Mouse (Mus musculus) limb, embryonic 12.5 days (tissue): ENCODE results near the gene Cyp2e1. TPM values are rescaled to one million over a fixed set of nuclear protein-coding genes. Genes with fewer than 3 reads are reported as not detected.
"Not testable (repeated sequence)": the region's sequence is repeated elsewhere in the genome, so short reads cannot be mapped to it uniquely, and the experiment has no call there.

ENCODE experiments used
- ATAC-seq: fragments of 200-750 bp; cut with Nextera tagmentation; 2 replicates; pipeline ENCODE4 v1.8.0; 2017; ENCODE audit warnings: low read depth, moderate TSS enrichment; ENCODE audit not compliant: insufficient number of reproducible peaks, insufficient read depth, low FRiP score, low TSS enrichment
- H3K27ac ChIP-seq: fragments of 300-500 bp; sonication (generic); 2 replicates; pipeline ENCODE4 v1.5.1; 2016; ENCODE audit warnings: mild to moderate bottlenecking, moderate library complexity
- H3K27me3 ChIP-seq: fragments of 300-500 bp; sonication (generic); 2 replicates; pipeline ENCODE4 v1.6.1; 2016; ENCODE audit warnings: mild to moderate bottlenecking, moderate library complexity
- H3K36me3 ChIP-seq: fragments of 300-500 bp; sonication (generic); 2 replicates; pipeline ENCODE4 v1.6.1; 2016; ENCODE audit warnings: mild to moderate bottlenecking, moderate library complexity
- H3K4me1 ChIP-seq: fragments of 300-500 bp; sonication (generic); replicated peaks from 2 replicates; pipeline ENCODE4 v1.6.1; 2016
- H3K4me2 ChIP-seq: fragments of 300-500 bp; sonication (generic); 2 replicates; pipeline ENCODE4 v1.6.1; 2016; ENCODE audit warnings: mild to moderate bottlenecking, moderate library complexity
- H3K4me3 ChIP-seq: fragments of 300-500 bp; sonication (generic); replicated peaks from 2 replicates; pipeline ENCODE4 v1.5.1; 2016; ENCODE audit warnings: mild to moderate bottlenecking
- H3K9ac ChIP-seq: fragments of 300-500 bp; sonication (generic); replicated peaks from 2 replicates; pipeline ENCODE4 v1.6.1; 2016; ENCODE audit warnings: mild to moderate bottlenecking, moderate library complexity
- H3K9me3 ChIP-seq: fragments of 300-500 bp; sonication (generic); 2 replicates; pipeline ENCODE4 v1.6.1; 2016; ENCODE audit warnings: mild to moderate bottlenecking, moderate library complexity
- WGBS: fragments of 180-500 bp; shearing (Covaris S2); methylation state at CpG from one replicate; pipeline ENCODE4 v1.1.7; 2016; 5-methylcytosine and 5-hydroxymethylcytosine counted together
- polyA plus RNA-seq: library from polyadenylated mRNA; unstranded; fragments of >200 nt; fragmentation: Nextera tagmentation; extraction: Ambion mirVana; gene quantifications from 2 replicates; pipeline ENCODE4 v1.2.1, GENCODE M21; 2016

Cyp2e1 gene
- polyA plus RNA-seq, 1 experiment from 2014 or later: not detected

DNA sequence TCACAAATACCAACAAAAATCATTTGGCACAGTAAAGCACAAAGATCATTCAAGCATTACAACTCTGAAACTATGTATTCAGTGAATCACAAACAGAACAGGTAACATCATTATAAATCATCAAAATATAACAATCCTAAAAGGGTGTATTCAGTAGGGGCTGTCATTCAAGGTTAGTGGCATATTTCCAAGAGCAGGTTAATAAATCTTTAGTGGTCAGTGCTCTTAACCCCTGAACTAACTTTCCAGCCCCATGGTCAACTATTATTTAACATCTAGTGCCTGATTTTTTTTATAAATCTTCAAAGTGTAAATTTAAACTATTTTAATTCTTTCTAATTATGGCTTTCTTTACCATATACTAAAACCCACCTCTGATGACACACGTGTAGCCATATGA is 1.9 kb downstream of the Cyp2e1 start:
- not testable (repeated sequence) for H3K9me3 ChIP-seq, H3K4me1 ChIP-seq, H3K9ac ChIP-seq, H3K27me3 ChIP-seq, H3K4me3 ChIP-seq, H3K36me3 ChIP-seq, H3K4me2 ChIP-seq, ATAC-seq, H3K27ac ChIP-seq
- WGBS: 76% methylated on average over 1 of the region's 1 CpGs

DNA sequence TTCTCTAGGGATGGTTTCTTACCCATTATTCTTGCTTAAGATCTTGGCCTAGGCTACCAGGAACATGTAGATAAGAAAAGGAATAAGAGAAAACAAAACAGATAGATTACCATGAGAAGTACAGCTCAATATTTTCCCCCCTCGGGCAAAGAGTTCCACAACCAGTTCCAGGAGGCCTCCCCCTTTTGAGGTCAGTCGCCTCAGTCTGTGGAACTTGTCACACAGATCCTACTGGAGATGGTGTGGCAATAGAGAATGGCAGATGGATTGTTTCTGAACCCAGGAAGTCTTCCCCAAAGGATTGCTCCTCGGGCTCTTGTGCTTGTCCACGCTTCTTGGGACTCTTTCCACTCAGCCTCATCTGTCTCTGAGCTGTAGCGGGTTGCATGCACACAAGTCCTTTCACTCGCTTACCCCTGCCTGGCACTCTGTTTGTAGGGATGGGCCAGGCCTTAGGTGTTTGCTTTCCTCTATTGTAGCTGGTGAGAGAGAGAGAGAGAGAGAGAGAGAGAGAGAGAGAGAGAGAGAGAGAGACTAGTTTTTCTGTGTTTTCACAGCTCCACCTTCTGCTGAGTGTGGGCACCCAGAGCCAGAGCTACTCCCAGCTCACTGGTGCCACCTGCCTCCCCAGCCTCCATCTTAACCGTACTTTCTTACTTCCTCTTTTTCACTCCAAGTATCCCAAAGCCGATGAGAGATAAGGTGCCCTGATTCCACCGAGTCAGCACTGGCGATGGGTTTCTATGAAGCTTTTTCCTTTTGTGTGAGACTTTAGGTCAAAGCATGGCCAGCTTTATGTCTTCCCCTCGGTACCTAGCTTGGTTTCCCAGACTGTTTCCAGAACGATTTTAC is 2.6 kb downstream of the Cyp2e1 start:
- no peak overlapping the region for H3K4me3 ChIP-seq
- no peak overlapping the region for H3K27ac ChIP-seq
- no peaks in the 10 kb centered on the region for H3K27me3 ChIP-seq
- H3K4me1 ChIP-seq: no peaks in the 10 kb centered on the region
- no peak overlapping the region for H3K9ac ChIP-seq
- no peak overlapping the region for H3K4me2 ChIP-seq
- H3K9me3 ChIP-seq: no peaks in the 10 kb centered on the region
- no peak for ATAC-seq
- 76% methylated on average over 12 of the region's 12 CpGs for WGBS
- no peaks in the 10 kb centered on the region for H3K36me3 ChIP-seq

DNA sequence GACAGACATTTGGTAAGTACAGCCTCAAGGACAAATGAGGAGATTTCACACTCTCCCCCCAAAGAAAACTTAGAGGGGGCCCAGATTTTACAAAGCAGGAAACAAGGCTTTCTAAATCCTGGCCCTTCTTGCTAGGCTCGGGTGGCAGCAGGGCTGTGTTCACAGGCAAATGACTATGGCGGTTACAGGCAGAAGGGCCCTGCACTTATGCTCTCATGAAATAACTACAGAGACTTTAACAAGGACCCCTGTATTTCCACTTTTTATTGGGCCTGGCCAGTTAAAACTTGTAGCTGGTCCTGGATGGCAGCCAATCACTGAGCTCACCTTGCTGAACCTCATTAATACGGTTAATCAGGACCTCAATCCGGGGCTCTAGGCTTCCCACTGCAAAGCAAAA is 17.0 kb downstream of the Cyp2e1 start:
- no peaks in the 10 kb centered on the region for H3K27me3 ChIP-seq
- no peak overlapping the region for H3K4me3 ChIP-seq
- no peak overlapping the region for H3K4me2 ChIP-seq
- no peaks in the 10 kb centered on the region for H3K36me3 ChIP-seq
- 43% methylated on average over 4 of the region's 4 CpGs for WGBS
- H3K9ac ChIP-seq: no peak overlapping the region
- no peaks in the 10 kb centered on the region for H3K9me3 ChIP-seq
- peak; percentile 86 for ATAC-seq
- H3K4me1 ChIP-seq: peaks cover 11% of the 10 kb centered on the region; the same call in 1 of the 2 replicates
- peak overlapping the region; percentile 69 for H3K27ac ChIP-seq

- no peak for ATAC-seq
Observed at GRCm38 (mm10) chr7:140787406-140788052, 24.0 kb downstream of the Cyp2e1 start, which contains the start of gene Syce1. Gene Syce1, minus strand, starts transcription at chr7:140787852.

GRCm38 (mm10) chr7:140788053-140788435 is 24.5 kb downstream of the Cyp2e1 start:
- no peaks in the 10 kb centered on the region for H3K4me1 ChIP-seq
- ATAC-seq: no peak
- H3K27ac ChIP-seq: no peak overlapping the region
- WGBS: 85% methylated on average over 7 of the region's 7 CpGs
- no peaks in the 10 kb centered on the region for H3K36me3 ChIP-seq
- no peaks in the 10 kb centered on the region; the same call in 1 of the 2 replicates for H3K27me3 ChIP-seq
- no peaks in the 10 kb centered on the region for H3K9me3 ChIP-seq
- H3K4me2 ChIP-seq: no peak overlapping the region
- no peak overlapping the region for H3K4me3 ChIP-seq
- no peak overlapping the region for H3K9ac ChIP-seq

More at GRCm38 (mm10) chr7:140787406-140788052, 24.0 kb downstream of the Cyp2e1 start, which contains the start of gene Syce1:
- Histone ChIP-seq H3K36me3 (no peaks in the 10 kb centered on the region), H3K9ac (no peak within 1 kb of the TSS), H3K27ac (no peak within 1 kb of the TSS), H3K4me2 (no peak within 1 kb of the TSS), H3K27me3 (no peaks in the 10 kb centered on the region; the same call in 1 of the 2 replicates), H3K9me3 (no peaks in the 10 kb centered on the region), H3K4me1 (no peaks in the 10 kb centered on the region), H3K4me3 (no peak within 1 kb of the TSS)
- WGBS: 80% methylated on average over 33 of the region's 33 CpGs

GRCm38 (mm10) chr7:140793541-140793940 is 30.0 kb downstream of the Cyp2e1 start:
- Histone ChIP-seq H3K9me3 (no peaks in the 10 kb centered on the region), H3K4me1 (no peaks in the 10 kb centered on the region), H3K27me3 (no peaks in the 10 kb centered on the region), H3K9ac (no peak overlapping the region), H3K27ac (no peak overlapping the region), H3K4me3 (no peak overlapping the region), H3K36me3 (no peaks in the 10 kb centered on the region), H3K4me2 (no peak overlapping the region)
- WGBS: 61% methylated on average over 4 of the region's 4 CpGs
- ATAC-seq: no peak

DNA sequence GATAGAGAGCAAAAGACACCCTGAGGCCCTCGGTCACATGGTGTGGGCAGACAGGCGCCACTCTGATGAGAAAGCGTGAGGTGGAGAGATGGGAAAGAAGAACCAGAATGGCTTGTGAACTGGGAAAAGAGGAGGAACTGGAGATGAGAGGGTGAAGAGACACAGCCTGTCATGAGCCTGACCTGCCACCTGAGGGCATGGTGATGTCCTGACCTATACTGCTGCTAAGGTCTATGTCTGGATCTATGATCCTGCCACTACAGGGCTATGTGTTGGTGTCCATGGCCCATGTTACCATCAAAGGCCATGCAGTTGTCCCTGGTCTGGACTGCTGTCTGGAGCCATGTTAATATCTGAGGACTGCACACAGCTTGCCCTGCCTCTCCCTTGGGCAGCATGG is 34.1 kb downstream of the Cyp2e1 start:
- Histone ChIP-seq H3K27ac (no peak overlapping the region), H3K36me3 (no peaks in the 10 kb centered on the region), H3K4me1 (no peaks in the 10 kb centered on the region), H3K9me3 (no peaks in the 10 kb centered on the region), H3K9ac (no peak overlapping the region), H3K4me3 (no peak overlapping the region), H3K4me2 (no peak overlapping the region), H3K27me3 (no peaks in the 10 kb centered on the region)
- no peak for ATAC-seq
- 85% methylated on average over 3 of the region's 3 CpGs for WGBS

GRCm38 (mm10) chr7:140798212-140798611 is 34.7 kb downstream of the Cyp2e1 start:
- Histone ChIP-seq H3K4me3 (no peak overlapping the region), H3K4me2 (no peak overlapping the region), H3K9me3 (no peaks in the 10 kb centered on the region), H3K36me3 (no peaks in the 10 kb centered on the region), H3K27me3 (no peaks in the 10 kb centered on the region), H3K9ac (no peak overlapping the region), H3K27ac (no peak overlapping the region), H3K4me1 (no peaks in the 10 kb centered on the region)
- ATAC-seq: no peak
- WGBS: 63% methylated on average over 2 of the region's 2 CpGs

DNA sequence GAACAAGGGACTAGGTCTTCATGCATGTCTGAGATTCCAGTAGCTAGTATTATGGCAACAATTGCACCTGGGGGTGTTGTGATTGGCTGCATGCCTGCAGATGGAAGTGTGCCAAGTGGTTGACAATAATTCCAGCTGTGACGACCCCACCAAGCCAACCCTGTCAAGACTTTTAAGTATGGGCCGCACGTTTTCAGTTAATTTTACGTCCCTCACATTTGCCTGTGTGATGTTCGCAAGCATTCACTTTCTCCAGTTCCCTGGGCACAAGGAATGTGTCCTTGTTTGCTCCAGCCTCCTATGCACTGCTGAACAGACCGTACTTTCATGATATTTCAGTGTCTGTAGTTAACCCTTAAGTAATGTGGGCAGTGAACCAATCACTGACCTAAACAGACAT is 39.1 kb downstream of the Cyp2e1 start:
- Histone ChIP-seq H3K9me3 (no peaks in the 10 kb centered on the region), H3K9ac (no peak overlapping the region), H3K4me3 (no peak overlapping the region), H3K4me2 (no peak overlapping the region), H3K4me1 (no peaks in the 10 kb centered on the region), H3K27ac (no peak overlapping the region), H3K27me3 (no peaks in the 10 kb centered on the region), H3K36me3 (no peaks in the 10 kb centered on the region)
- WGBS: 65% methylated on average over 6 of the region's 6 CpGs
- ATAC-seq: no peak

DNA sequence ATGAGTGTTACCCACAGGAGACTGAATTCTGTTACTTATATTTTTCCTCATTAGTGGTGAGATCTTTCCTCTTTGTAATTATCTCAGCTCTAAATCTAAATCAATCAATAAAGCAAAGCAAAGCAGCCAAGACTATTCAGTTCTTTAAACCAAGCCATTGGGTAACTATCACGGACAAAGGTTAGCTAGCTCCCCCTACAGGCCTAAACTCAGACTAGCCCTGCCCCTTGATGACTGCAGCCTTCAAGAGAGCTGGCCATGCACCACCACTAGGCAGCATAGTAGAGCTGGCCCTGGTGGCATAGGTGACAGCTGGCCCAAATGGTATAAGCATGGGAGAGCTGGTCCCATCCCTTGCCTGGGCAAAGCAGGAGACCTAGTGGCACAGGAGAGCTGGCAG is 42.2 kb downstream of the Cyp2e1 start:
- Histone ChIP-seq H3K36me3 (peaks cover 6% of the 10 kb centered on the region), H3K27me3 (no peaks in the 10 kb centered on the region), H3K4me1 (no peaks in the 10 kb centered on the region), H3K9ac (no peak overlapping the region), H3K4me2 (no peak overlapping the region), H3K27ac (no peak overlapping the region), H3K9me3 (no peaks in the 10 kb centered on the region), H3K4me3 (no peak overlapping the region)
- WGBS: 17% methylated on average over 1 of the region's 1 CpGs
- no peak for ATAC-seq

DNA sequence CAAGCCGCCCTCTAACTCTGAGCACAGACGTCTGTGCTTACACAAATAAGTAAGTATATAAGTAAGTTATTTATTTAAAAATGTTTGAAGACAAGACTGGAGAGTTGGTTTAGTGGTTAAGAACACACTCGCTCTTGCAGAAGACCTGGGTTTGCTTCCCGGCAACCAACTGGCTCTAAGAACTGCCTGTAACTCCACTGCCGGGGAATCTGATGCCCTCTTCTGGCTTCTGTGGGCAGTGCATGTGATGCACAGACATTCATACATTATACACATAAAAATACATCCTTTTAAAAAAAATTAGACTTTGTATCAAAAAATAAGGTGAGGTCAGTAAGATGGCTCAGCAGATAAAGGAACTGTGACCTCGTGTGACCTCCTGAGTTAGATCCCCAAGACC is 47.0 kb downstream of the Cyp2e1 start:
- Histone ChIP-seq H3K4me2 (no peak overlapping the region), H3K4me1 (no peaks in the 10 kb centered on the region), H3K9me3 (no peaks in the 10 kb centered on the region), H3K36me3 (peaks cover 29% of the 10 kb centered on the region), H3K27ac (no peak overlapping the region), H3K9ac (no peak overlapping the region), H3K27me3 (no peaks in the 10 kb centered on the region), H3K4me3 (no peak overlapping the region)
- 89% methylated on average over 6 of the region's 6 CpGs for WGBS
- ATAC-seq: no peak
